Mouse (Mus musculus): ENCODE results near the gene Gsx1. TPM values are rescaled to one million over a fixed set of nuclear protein-coding genes. Genes with fewer than 3 reads are reported as not detected.

Gsx1 gene
- polyA plus RNA-seq (2015; fragmentation: Nextera tagmentation; extraction: Ambion mirVana), result not detected in 2 replicates

DNA sequence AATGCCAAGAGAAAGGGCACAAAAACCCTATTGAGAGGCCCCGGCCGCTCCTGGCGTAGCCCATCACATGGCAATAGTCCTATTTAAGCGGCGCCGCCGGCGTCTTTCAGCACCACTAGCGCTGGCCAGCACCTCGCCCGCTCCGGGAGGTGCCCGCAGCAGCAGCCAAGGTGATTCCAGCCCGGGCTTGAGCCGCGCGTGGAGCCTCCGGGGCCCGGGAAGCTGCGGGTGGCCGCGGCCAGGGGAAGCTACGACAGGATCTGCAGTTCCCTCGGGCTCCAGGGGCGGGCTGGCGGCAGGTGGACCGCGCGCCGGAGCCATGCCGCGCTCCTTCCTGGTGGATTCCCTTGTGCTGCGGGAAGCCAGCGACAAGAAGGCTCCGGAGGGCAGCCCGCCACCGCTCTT is at the start of gene Gsx1:
TSS of gene Gsx1 (plus strand) at position 126 of the 405 bp plus-strand sequence.

Other genes with a start within 250 kb of the Gsx1 start
- 75.6 and 83.0 TPM in 2 replicates for gene Gtf3a, start 240.0 kb upstream of the Gsx1 start, polyA plus RNA-seq (2015; fragmentation: Nextera tagmentation; extraction: Ambion mirVana)
- gene Mtif3, start 224.9 kb upstream of the Gsx1 start, polyA plus RNA-seq (2015; fragmentation: Nextera tagmentation; extraction: Ambion mirVana), result 44.4 and 47.1 TPM in 2 replicates
- 5.2 and 6.9 TPM in 2 replicates for gene Lnx2, start 112.1 kb upstream of the Gsx1 start, polyA plus RNA-seq (2015; fragmentation: Nextera tagmentation; extraction: Ambion mirVana)
- 145 and 151 TPM in 2 replicates for gene Polr1d, start 111.6 kb upstream of the Gsx1 start, polyA plus RNA-seq (2015; fragmentation: Nextera tagmentation; extraction: Ambion mirVana)
- gene Pdx1, start 81.3 kb downstream of the Gsx1 start, polyA plus RNA-seq (2015; fragmentation: Nextera tagmentation; extraction: Ambion mirVana), result not detected in 2 replicates
- 0.22 TPM in 1 of 2 replicates, not detected in the other for gene Cdx2, start 118.6 kb downstream of the Gsx1 start, polyA plus RNA-seq (2015; fragmentation: Nextera tagmentation; extraction: Ambion mirVana)
- gene Urad, start 133.7 kb downstream of the Gsx1 start, polyA plus RNA-seq (2015; fragmentation: Nextera tagmentation; extraction: Ambion mirVana), result 0.57 and 1.3 TPM in 2 replicates
- gene Flt3, start 211.8 kb downstream of the Gsx1 start, polyA plus RNA-seq (2015; fragmentation: Nextera tagmentation; extraction: Ambion mirVana), result 0.05 and 0.17 TPM in 2 replicates
- gene Pan3, start 241.5 kb downstream of the Gsx1 start, polyA plus RNA-seq (2015; fragmentation: Nextera tagmentation; extraction: Ambion mirVana), result 44.6 and 57.1 TPM in 2 replicates